Mouse (Mus musculus) heart, postnatal 0 days (tissue): ENCODE data around the gene Sprtn.

ENCODE experiments used
- CTCF ChIP-seq: IDR thresholded peaks from 2 replicates; pipeline ENCODE4 v1.5.1; 2016; ENCODE audit warnings: antibody characterized with exemption, control low read depth, low read depth
- EP300 ChIP-seq: IDR thresholded peaks from 2 replicates; pipeline ENCODE4 v1.6.1; 2016; ENCODE audit warnings: antibody characterized with exemption, low read depth

GRCm38 (mm10) chr8:124911938-124912872, 14.5 kb downstream of the Sprtn start:
- TF ChIP-seq EP300 (no peak), CTCF (no peak)
